ENCODE assay signal across 9 mouse cellular contexts in the genomic region with DNA sequence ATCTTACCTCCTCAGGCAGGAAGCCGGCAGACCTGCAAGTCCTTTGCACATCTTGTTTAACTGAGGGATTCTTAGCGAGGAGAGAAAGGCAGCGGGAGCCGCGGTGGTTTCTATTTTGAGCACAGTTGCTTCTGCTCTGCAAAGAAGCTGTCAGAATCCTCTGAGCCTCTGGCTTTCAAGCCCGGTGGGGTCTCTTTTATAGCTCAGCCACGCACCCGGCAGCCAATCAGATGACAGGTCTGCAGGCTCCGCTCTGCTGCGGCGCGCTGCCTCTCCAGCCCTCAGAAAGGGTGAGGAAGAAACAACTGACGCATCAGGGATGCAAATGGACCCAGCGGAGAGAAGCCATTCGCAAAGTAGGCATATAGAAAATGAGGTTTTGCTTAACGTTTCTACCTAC. TPM values are rescaled to one million over a fixed set of nuclear protein-coding genes. Genes with fewer than 3 reads are reported as not detected.
DNase-seq lines count a peak whose midpoint lies in the region; ATAC-seq lines count a peak whose summit lies in the region.
"Had no signal": no experiment of that assay in that cellular context is flagged by ENCODE, and none has a peak within 500 bp of the region (broad histone marks: within the 10 kb centered on the region; RNA-seq: fewer than 3 reads in every experiment).

TSS of gene Rgs4 (minus strand) at position 170 of the 400 bp plus-strand sequence.

- no peak within 1 kb of the TSS for H3K27ac ChIP-seq in embryonic facial prominence, embryonic 13.5 days
- peak within 1 kb of the TSS; percentile 62 for H3K27ac ChIP-seq in midbrain, embryonic 13.5 days
- no peak within 1 kb of the TSS for H3K27ac ChIP-seq in stomach, embryonic 15.5 days

- H3K36me3 ChIP-seq in embryonic facial prominence, embryonic 13.5 days, result no peaks in the 10 kb centered on the region
- H3K36me3 ChIP-seq in midbrain, embryonic 13.5 days, result no peaks in the 10 kb centered on the region
- no peaks in the 10 kb centered on the region for H3K36me3 ChIP-seq in stomach, embryonic 15.5 days

- H3K4me2 ChIP-seq in embryonic facial prominence, embryonic 13.5 days, result peak within 1 kb of the TSS; percentile 73
- peak within 1 kb of the TSS; percentile 67 for H3K4me2 ChIP-seq in midbrain, embryonic 13.5 days (replicated peaks)
- peak within 1 kb of the TSS; percentile 57 for H3K4me2 ChIP-seq in stomach, embryonic 15.5 days

- H3K27me3 ChIP-seq in embryonic facial prominence, embryonic 13.5 days, result peaks cover 27% of the 10 kb centered on the region
- H3K27me3 ChIP-seq in midbrain, embryonic 13.5 days, result peaks cover 4% of the 10 kb centered on the region; the same call in 1 of the 2 replicates
- H3K27me3 ChIP-seq in stomach, embryonic 15.5 days (replicated peaks), result peaks cover 9% of the 10 kb centered on the region

- H3K4me1 ChIP-seq in embryonic facial prominence, embryonic 13.5 days, result peaks cover 7% of the 10 kb centered on the region; the same call in 1 of the 2 replicates
- peaks cover 21% of the 10 kb centered on the region for H3K4me1 ChIP-seq in midbrain, embryonic 13.5 days (replicated peaks)
- no peaks in the 10 kb centered on the region for H3K4me1 ChIP-seq in stomach, embryonic 15.5 days

- WGBS in embryonic facial prominence, embryonic 13.5 days, result 1% methylated on average over 16 of the region's 16 CpGs
- under 1% methylated on average over 16 of the region's 16 CpGs for WGBS in midbrain, embryonic 13.5 days
- under 1% methylated on average over 16 of the region's 16 CpGs for WGBS in stomach, embryonic 15.5 days

- ATAC-seq in embryonic facial prominence, embryonic 13.5 days (ENCODE audit: insufficient number of reproducible peaks, insufficient read depth, low FRiP score, low TSS enrichment, low read depth), result 0 out of 2 replicates have a peak, but pooled peaks have one; percentile 62
- ATAC-seq in midbrain, embryonic 13.5 days, result peak; percentile 97
- ATAC-seq in stomach, embryonic 15.5 days (ENCODE audit: insufficient read depth, low FRiP score, low read depth), result peak; percentile 65; the same call in 1 of the 2 replicates

- intact Hi-C loops in left cerebral cortex, postnatal 4 days (cut with DNase I), result loop anchor here (5.0 kb wide), 1 partner anchor 165 kb away; no protein-coding TSS in a partner anchor

- no peaks in the 10 kb centered on the region for H3K9me3 ChIP-seq in embryonic facial prominence, embryonic 13.5 days
- H3K9me3 ChIP-seq in midbrain, embryonic 13.5 days, result no peaks in the 10 kb centered on the region
- no peaks in the 10 kb centered on the region for H3K9me3 ChIP-seq in stomach, embryonic 15.5 days

- peak; percentile 96 for DNase-seq in brain, adult 2 months (ENCODE audit: low read depth, low spot score)
- DNase-seq in heart, adult 8-10 months (ENCODE audit: low spot score), result peak; percentile 42
- DNase-seq in kidney, adult 8-10 months, result peak; percentile 1 to 7
- DNase-seq in left cerebral cortex, postnatal 4 days, result peak; percentile 80
- DNase-seq in spleen, adult 12 weeks (ENCODE audit: low spot score), result no peak

- peak within 1 kb of the TSS; percentile 43 for H3K4me3 ChIP-seq in embryonic facial prominence, embryonic 13.5 days
- peak within 1 kb of the TSS; percentile 43 for H3K4me3 ChIP-seq in midbrain, embryonic 13.5 days (replicated peaks)
- peak within 1 kb of the TSS; percentile 30 for H3K4me3 ChIP-seq in stomach, embryonic 15.5 days (replicated peaks)

- peak within 1 kb of the TSS; percentile 46 for H3K9ac ChIP-seq in embryonic facial prominence, embryonic 13.5 days
- peak within 1 kb of the TSS; percentile 51 for H3K9ac ChIP-seq in midbrain, embryonic 13.5 days (replicated peaks)
- H3K9ac ChIP-seq in stomach, embryonic 15.5 days, result no peak within 1 kb of the TSS

RNA-seq across cellular contexts. Expression of gene Rgs4, which starts in this region (rescaled TPM):
- 3.9 and 4.1 TPM in 2 replicates for polyA plus RNA-seq in embryonic facial prominence, embryonic 13.5 days (2015; fragmentation: Nextera tagmentation; extraction: Ambion mirVana)
- 10 to 100 TPM in 2 of 4 experiments, 1 to 10 TPM in 2; 6.2 to 12.4 (median 10.5) TPM for total RNA-seq in heart, adult 8-10 months (2022)
- total RNA-seq in left cerebral cortex, postnatal 4 days (2021), result 10 to 100 TPM; 88.6 to 95.3 TPM
- polyA plus RNA-seq in midbrain, embryonic 13.5 days (2015; fragmentation: Nextera tagmentation; extraction: Ambion mirVana), result 23.8 and 25.4 TPM in 2 replicates
- 5.8 and 7.5 TPM in 2 replicates for polyA plus RNA-seq in stomach, embryonic 15.5 days (2015; fragmentation: Nextera tagmentation; extraction: Ambion mirVana)
- total RNA-seq: common myeloid progenitor, adult 5-6 weeks had no signal

Comparison
In these comparisons a context has a peak if more than half of its experiments do, and no peak if none do; other contexts are left out.
1. RNA of gene Rgs4 (total RNA-seq): 88.6 to 95.3 TPM in left cerebral cortex, postnatal 4 days; 6.2 to 12.4 TPM in heart, adult 8-10 months; every median in the first group is over 4 times any median in the second.
2. Peak in every context shown above with its lines, with median percentiles within 50 percentile points of each other: ATAC-seq, H3K4me2 ChIP-seq and H3K4me3 ChIP-seq.